Mouse (Mus musculus) kidney, embryonic 16.5 days (tissue): ENCODE results near the gene Tnpo1. TPM values are rescaled to one million over a fixed set of nuclear protein-coding genes. Genes with fewer than 3 reads are reported as not detected.

Source experiments
- ATAC-seq: fragments of 200-750 bp; cut with Nextera tagmentation; 2 replicates; pipeline ENCODE4 v1.8.0; 2017; ENCODE audit warnings: moderate TSS enrichment; ENCODE audit not compliant: low FRiP score, low TSS enrichment
- H3K27ac ChIP-seq: fragments of 300-500 bp; sonication (generic); 2 replicates; pipeline ENCODE4 v1.5.1; 2014; ENCODE audit warnings: low read length
- H3K27me3 ChIP-seq: fragments of 300-500 bp; sonication (generic); 2 replicates; pipeline ENCODE4 v1.6.1; 2014; ENCODE audit warnings: low read length, control low read depth, mixed read lengths; ENCODE audit not compliant: insufficient read depth
- H3K36me3 ChIP-seq: fragments of 300-500 bp; sonication (generic); 2 replicates; pipeline ENCODE4 v1.6.1; 2014; ENCODE audit warnings: low read length, control low read depth, mixed read lengths; ENCODE audit not compliant: insufficient read depth
- H3K4me1 ChIP-seq: fragments of 300-500 bp; sonication (generic); 2 replicates; pipeline ENCODE4 v1.6.1; 2014; ENCODE audit warnings: low read length, control low read depth, mixed read lengths; ENCODE audit not compliant: insufficient read depth
- H3K4me2 ChIP-seq: fragments of 300-500 bp; sonication (generic); replicated peaks from 2 replicates; pipeline ENCODE4 v1.6.1; 2014; ENCODE audit warnings: low read depth, low read length
- H3K4me3 ChIP-seq: fragments of 300-500 bp; sonication (generic); 2 replicates; pipeline ENCODE4 v1.5.1; 2014; ENCODE audit warnings: mild to moderate bottlenecking, low read length
- H3K9ac ChIP-seq: fragments of 300-500 bp; sonication (generic); replicated peaks from 2 replicates; pipeline ENCODE4 v1.6.1; 2014; ENCODE audit warnings: low read length
- H3K9me3 ChIP-seq: fragments of 300-500 bp; sonication (generic); 2 replicates; pipeline ENCODE4 v1.6.1; 2016; ENCODE audit warnings: low read length, control low read depth
- WGBS: fragments of 180-500 bp; shearing (Covaris S2); extraction: QIAGEN DNeasy Blood & Tissue Kit; methylation state at CpG from one replicate; pipeline ENCODE4 v1.1.7; 2014; 5-methylcytosine and 5-hydroxymethylcytosine counted together
- polyA plus RNA-seq: library from polyadenylated mRNA; unstranded; fragments of >200 nt; fragmentation: Nextera tagmentation; extraction: Ambion mirVana; gene quantifications from 2 replicates; pipeline ENCODE4 v1.2.1, GENCODE M21; 2015

The Tnpo1 gene
- polyA plus RNA-seq, 1 experiment from 2014 or later = 65.4 TPM

DNA sequence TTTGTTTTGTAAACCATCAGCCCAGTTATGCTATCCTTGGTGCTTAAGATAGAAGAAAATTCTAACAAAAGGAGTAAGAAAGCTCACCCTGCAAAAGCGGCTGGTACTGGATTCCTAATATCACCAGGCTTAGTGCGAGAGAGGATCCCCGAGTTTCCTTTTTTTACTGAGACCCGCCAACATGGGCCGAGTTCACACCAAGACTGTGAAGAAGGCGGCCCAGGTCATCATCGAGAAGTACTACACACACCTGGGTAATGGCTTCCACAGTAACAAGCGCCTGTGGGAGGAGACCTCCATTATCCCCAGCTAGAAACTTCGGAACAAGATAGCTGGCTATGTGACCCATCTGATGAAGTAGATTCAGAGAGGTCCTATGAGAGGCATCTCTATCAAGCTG, 109.6 kb downstream of the Tnpo1 start:
- Histone ChIP-seq H3K4me2 (no peak overlapping the region), H3K4me1 (peaks cover 36% of the 10 kb centered on the region), H3K27ac (peak overlapping the region; percentile 99), H3K9me3 (no peaks in the 10 kb centered on the region), H3K27me3 (no peaks in the 10 kb centered on the region), H3K4me3 (no peak overlapping the region), H3K36me3 (no peaks in the 10 kb centered on the region), H3K9ac (no peak overlapping the region)
- ATAC-seq = no peak
- 78% methylated on average over 9 of the region's 9 CpGs for WGBS

DNA sequence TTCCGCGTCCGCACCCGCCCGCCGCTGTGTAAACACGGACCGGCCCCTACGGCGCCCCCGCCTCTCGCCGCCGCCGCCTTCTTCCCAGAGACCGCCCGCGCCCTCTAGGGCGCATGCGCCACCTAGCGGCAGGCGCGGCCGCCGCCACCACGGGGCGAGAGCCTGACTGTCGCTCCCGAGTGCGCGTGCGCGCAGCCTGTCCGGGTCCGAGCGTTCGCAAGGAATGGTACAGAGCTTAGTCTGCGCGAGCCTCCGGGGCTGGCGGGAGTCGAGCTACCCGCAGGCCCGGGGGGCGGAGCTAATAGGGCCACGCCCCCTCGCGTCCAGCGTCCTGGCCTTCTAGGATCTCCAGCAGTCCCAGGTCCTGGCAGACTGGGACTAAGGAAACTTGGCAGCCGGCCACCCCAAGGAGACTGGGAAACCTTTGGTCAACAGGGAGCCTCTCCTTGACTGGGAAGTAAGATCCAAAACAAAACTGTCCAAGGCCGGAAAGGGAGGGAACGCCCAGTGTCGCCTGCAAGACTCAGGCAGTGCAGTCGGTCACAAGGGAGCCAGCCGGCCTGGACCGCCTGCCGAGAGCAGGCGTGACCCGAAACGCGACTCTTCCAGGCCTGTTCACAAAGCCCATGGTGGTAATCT, 110.9 kb downstream of the Tnpo1 start, which contains the start of gene Fcho2:
Gene Fcho2, minus strand, starts transcription at position 303 of the 639 bp plus-strand sequence.
- Histone ChIP-seq H3K4me1 (peaks cover 38% of the 10 kb centered on the region), H3K27me3 (no peaks in the 10 kb centered on the region), H3K9ac (peak within 1 kb of the TSS; percentile 97), H3K9me3 (no peaks in the 10 kb centered on the region), H3K27ac (peak within 1 kb of the TSS; percentile 99), H3K4me3 (peak within 1 kb of the TSS; percentile 91), H3K4me2 (peak within 1 kb of the TSS; percentile 62), H3K36me3 (no peaks in the 10 kb centered on the region)
- 0% methylated on average over 55 of the region's 61 CpGs for WGBS
- peak; percentile 97 for ATAC-seq

DNA sequence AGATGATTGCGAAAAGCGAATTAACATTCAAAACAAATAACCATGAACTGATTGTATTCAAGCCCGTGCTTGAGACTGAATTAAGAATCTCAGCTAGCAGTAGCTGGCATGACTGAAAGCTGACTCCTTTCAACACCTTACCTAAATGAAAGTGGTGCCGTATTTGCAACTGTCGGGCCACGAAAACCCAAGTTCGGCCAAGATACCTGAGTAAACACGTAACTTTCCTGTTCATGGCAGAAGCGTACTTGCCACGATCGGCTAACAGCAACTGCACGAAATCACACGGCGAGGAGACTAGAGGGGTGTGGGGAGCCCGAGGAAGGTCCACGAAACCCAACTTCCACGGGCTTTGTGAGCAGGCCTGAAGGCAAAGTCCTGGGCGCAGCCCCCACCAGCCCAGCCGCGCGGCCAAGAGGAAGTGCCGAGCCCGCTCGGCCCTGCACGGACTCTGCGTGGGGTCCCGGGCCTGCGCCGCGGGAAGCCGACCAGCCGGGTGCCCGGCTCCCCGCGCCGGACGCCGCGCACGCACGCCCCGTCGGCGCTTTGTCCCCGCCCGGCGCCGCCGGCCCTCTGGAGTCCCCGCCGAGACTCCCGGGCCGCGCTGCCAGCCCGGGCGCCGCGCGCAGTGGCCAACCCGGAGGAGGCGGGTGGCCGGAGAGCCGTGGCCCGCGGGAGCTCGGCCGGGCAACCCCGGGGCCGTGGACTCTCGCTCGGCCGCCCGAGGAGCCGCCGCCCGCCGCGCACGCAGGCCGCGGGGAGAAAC, 111.7 kb downstream of the Tnpo1 start:
- peak; percentile 60 for ATAC-seq
- WGBS = under 1% methylated on average over 40 of the region's 81 CpGs
- H3K27me3 ChIP-seq = no peaks in the 10 kb centered on the region
- H3K27ac ChIP-seq = peak overlapping the region; percentile 99
- peak overlapping the region; percentile 97 for H3K9ac ChIP-seq
- H3K4me3 ChIP-seq = peak overlapping the region; percentile 91
- no peaks in the 10 kb centered on the region for H3K9me3 ChIP-seq
- H3K4me2 ChIP-seq = peak overlapping the region; percentile 62
- peaks cover 36% of the 10 kb centered on the region for H3K4me1 ChIP-seq
- no peaks in the 10 kb centered on the region for H3K36me3 ChIP-seq

DNA sequence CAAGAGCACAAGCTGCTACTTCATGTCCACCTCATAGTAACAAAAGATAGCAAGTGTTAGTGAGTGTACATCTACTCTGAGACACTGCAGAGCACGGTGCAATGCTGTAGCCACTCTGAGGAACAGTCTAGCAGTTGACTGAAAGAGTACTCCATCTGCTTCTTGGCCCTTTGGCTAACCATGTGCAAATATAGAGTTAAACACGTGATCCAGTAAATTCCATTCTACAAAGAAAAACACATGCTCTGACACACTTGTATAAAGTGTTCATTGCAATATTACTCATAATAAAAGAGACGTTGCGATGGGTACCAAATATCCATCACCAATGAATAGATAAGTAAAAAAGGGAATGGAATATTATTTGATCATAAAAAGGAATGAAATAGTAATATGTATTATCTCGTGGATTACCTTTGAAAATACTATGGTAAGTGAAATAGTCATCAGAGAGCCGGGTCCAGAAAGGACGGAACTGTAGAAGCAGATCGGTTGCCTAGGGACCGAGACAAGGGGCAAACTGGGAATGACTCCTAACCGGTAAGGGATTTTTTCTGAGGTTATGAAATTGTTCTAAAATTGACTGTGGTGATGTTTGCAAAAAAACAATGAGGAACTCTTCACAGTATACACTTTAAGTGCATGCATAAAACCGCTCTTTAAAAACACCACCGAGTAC, 112.4 kb downstream of the Tnpo1 start:
- Histone ChIP-seq H3K9ac (peak overlapping the region; percentile 97), H3K9me3 (no peaks in the 10 kb centered on the region), H3K4me2 (peak overlapping the region; percentile 62), H3K27me3 (no peaks in the 10 kb centered on the region), H3K27ac (peak overlapping the region; percentile 99), H3K36me3 (no peaks in the 10 kb centered on the region), H3K4me1 (peaks cover 29% of the 10 kb centered on the region), H3K4me3 (peak overlapping the region; percentile 91)
- WGBS = 22% methylated on average over 12 of the region's 12 CpGs
- no peak for ATAC-seq

DNA sequence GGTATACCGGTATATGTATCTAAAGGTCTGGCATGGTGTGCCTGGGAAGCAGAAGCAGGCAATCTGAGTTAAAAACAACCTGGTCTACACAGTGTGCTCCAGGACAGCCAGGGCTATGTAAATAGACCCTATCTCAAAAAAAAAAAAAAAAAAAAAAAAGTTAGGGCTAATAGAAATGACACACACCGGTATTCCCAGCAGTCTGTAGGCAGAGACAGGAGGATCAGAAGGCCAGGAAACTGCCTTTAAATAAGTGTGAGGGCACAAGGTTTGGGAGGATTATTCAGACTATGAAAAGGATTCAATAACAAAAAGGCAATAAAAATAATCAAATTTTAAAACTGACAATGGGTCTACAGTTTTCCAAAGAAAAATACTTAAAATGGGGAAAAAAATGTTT, 113.0 kb downstream of the Tnpo1 start:
- WGBS = 69% methylated on average over 2 of the region's 2 CpGs
- no peak overlapping the region for H3K27ac ChIP-seq
- H3K4me2 ChIP-seq = peak overlapping the region; percentile 62; the same call in 1 of the 2 replicates
- no peak for ATAC-seq
- no peak overlapping the region for H3K9ac ChIP-seq
- H3K4me3 ChIP-seq = no peak overlapping the region
- H3K9me3 ChIP-seq = no peaks in the 10 kb centered on the region
- H3K36me3 ChIP-seq = no peaks in the 10 kb centered on the region
- peaks cover 29% of the 10 kb centered on the region for H3K4me1 ChIP-seq
- H3K27me3 ChIP-seq = no peaks in the 10 kb centered on the region

DNA sequence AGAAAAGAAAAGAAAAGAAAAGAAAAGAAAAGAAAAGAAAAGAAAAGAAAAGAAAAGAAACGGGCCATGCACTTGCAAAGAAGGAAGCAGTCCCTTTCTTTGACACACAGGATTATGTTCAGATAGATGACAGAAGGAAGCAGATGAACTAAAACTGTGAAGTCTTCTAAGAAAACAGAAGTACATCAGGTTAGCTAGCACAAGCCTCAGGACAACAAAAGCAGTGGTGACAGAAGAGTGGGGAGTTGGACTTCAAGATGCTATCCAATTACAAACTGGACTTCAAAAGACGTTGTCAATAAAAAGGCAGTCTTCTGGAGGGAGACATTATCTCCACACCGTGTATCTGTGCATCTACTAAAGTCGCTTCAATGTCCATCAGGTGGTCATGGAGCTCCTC, 113.9 kb downstream of the Tnpo1 start:
- no peak for ATAC-seq
- H3K27me3 ChIP-seq = no peaks in the 10 kb centered on the region
- H3K4me2 ChIP-seq = peak overlapping the region; percentile 4; the same call in 1 of the 2 replicates
- H3K9ac ChIP-seq = no peak overlapping the region
- H3K4me1 ChIP-seq = peaks cover 29% of the 10 kb centered on the region
- no peak overlapping the region for H3K4me3 ChIP-seq
- H3K9me3 ChIP-seq = no peaks in the 10 kb centered on the region
- H3K27ac ChIP-seq = peak overlapping the region; percentile 5; the same call in 1 of the 2 replicates
- H3K36me3 ChIP-seq = no peaks in the 10 kb centered on the region
- WGBS = 44% methylated on average over 4 of the region's 4 CpGs

DNA sequence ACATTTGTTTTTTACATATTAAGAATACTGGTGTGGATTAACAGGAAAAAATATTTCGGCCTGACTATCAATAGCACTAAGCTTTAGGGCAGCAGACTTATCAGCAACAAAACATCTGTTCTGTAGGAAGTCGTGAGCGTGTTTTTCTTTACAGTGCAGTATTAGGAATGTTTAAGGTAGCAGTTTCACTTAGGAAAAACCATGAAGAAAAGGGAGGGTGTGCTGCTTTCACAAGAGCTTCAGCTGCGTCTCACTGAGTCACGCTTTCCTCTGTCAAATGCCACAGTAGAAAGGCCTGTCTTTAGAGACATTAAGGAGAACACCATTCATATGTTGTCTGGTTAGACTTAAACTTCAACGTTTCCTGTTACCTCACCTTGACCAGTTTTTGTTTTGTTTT, 116.0 kb downstream of the Tnpo1 start:
- H3K36me3 ChIP-seq = peaks cover 3% of the 10 kb centered on the region
- H3K9me3 ChIP-seq = no peaks in the 10 kb centered on the region
- H3K4me3 ChIP-seq = no peak overlapping the region
- no peaks in the 10 kb centered on the region for H3K27me3 ChIP-seq
- peaks cover 17% of the 10 kb centered on the region for H3K4me1 ChIP-seq
- no peak overlapping the region for H3K9ac ChIP-seq
- ATAC-seq = no peak
- H3K27ac ChIP-seq = peak overlapping the region; percentile 63; the same call in 1 of the 2 replicates
- no peak overlapping the region for H3K4me2 ChIP-seq
- WGBS = 51% methylated on average over 6 of the region's 6 CpGs

DNA sequence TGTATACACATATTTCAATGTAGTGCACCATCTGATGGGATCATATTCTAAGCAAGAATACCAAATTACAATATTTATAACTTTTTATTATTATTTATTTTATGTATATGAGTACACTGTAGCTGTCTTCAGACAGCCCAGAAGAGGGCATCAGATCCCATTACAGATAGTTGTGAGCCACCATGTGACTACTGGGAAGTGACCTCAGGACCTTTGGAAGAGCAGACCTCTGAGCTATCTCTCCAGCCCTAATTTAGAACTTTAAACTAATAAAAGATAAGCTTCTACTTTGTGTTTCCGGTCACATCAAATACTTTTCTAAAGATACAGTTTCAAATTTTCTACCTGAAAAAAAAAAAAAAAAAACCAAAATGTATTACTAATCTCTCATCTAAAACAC, 117.1 kb downstream of the Tnpo1 start:
- Histone ChIP-seq H3K9me3 (no peaks in the 10 kb centered on the region), H3K4me1 (peaks cover 17% of the 10 kb centered on the region), H3K4me3 (no peak overlapping the region), H3K9ac (no peak overlapping the region), H3K36me3 (peaks cover 11% of the 10 kb centered on the region), H3K27ac (no peak overlapping the region), H3K4me2 (no peak overlapping the region), H3K27me3 (no peaks in the 10 kb centered on the region)
- no peak for ATAC-seq
- 84% methylated on average over 1 of the region's 1 CpGs for WGBS

DNA sequence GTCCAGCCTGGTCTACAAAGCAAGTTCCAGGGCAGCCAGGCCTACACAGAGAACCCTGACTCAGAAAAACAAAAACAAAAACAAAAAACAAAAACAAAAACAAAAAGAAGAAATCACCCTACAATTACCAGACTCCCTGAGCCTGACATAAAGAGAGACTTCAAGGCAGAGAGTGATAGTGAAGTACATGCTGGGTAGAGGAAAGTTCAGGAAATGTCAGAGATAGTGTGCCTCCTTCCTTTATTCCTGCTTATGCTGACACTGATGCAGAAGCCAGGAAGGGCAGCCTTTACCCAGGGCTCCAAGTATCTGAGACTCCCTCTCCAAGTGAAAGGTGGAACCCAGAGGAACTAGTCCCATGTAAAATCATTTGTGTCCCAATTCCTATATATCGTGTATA, 121.7 kb downstream of the Tnpo1 start:
- no peak overlapping the region for H3K4me2 ChIP-seq
- H3K36me3 ChIP-seq = peaks cover 38% of the 10 kb centered on the region
- H3K27me3 ChIP-seq = no peaks in the 10 kb centered on the region
- no peak for ATAC-seq
- peaks cover 11% of the 10 kb centered on the region for H3K9me3 ChIP-seq
- H3K27ac ChIP-seq = no peak overlapping the region
- no peak overlapping the region for H3K4me3 ChIP-seq
- 97% methylated on average over 1 of the region's 1 CpGs for WGBS
- H3K4me1 ChIP-seq = no peaks in the 10 kb centered on the region
- H3K9ac ChIP-seq = no peak overlapping the region
